Mouse (Mus musculus) limb, embryonic 10.5 days (tissue): Measurements from ENCODE around the gene Gla. TPM values are rescaled to one million over a fixed set of nuclear protein-coding genes. Genes with fewer than 3 reads are reported as not detected.

Experiments used
- DNase-seq: peaks from one replicate; pipeline ENCODE4 v3.0.0-alpha.2; 2017; ENCODE audit warnings: low spot score
- H3K27ac ChIP-seq: fragments of 300-500 bp; sonication (generic); 2 replicates; pipeline ENCODE4 v1.5.1; 2016; ENCODE audit warnings: mild to moderate bottlenecking
- H3K27me3 ChIP-seq: fragments of 300-500 bp; sonication (generic); 2 replicates; pipeline ENCODE4 v1.6.1; 2016; ENCODE audit warnings: low read depth, mild to moderate bottlenecking; ENCODE audit not compliant: poor library complexity, severe bottlenecking
- H3K36me3 ChIP-seq: fragments of 300-500 bp; sonication (generic); 2 replicates; pipeline ENCODE4 v1.6.1; 2016; ENCODE audit warnings: mild to moderate bottlenecking, moderate library complexity
- H3K4me1 ChIP-seq: fragments of 300-500 bp; sonication (generic); 2 replicates; pipeline ENCODE4 v1.6.1; 2016
- H3K4me3 ChIP-seq: fragments of 300-500 bp; sonication (generic); 2 replicates; pipeline ENCODE4 v1.5.1; 2016; ENCODE audit warnings: mild to moderate bottlenecking, moderate library complexity
- H3K9me3 ChIP-seq: fragments of 300-500 bp; sonication (generic); replicated peaks from 2 replicates; pipeline ENCODE4 v1.6.1; 2016; ENCODE audit warnings: mild to moderate bottlenecking
- WGBS: fragments of 180-500 bp; shearing (Covaris S2); methylation state at CpG from one replicate; pipeline ENCODE4 v1.1.7; 2016; 5-methylcytosine and 5-hydroxymethylcytosine counted together
- polyA plus RNA-seq: library from polyadenylated mRNA; unstranded; fragments of >200 nt; fragmentation: Nextera tagmentation; extraction: Ambion mirVana; gene quantifications from 2 replicates; pipeline ENCODE4 v1.2.1, GENCODE M21; 2016

Gene Gla
- polyA plus RNA-seq, 1 experiment from 2014 or later = 6.8 TPM

DNA sequence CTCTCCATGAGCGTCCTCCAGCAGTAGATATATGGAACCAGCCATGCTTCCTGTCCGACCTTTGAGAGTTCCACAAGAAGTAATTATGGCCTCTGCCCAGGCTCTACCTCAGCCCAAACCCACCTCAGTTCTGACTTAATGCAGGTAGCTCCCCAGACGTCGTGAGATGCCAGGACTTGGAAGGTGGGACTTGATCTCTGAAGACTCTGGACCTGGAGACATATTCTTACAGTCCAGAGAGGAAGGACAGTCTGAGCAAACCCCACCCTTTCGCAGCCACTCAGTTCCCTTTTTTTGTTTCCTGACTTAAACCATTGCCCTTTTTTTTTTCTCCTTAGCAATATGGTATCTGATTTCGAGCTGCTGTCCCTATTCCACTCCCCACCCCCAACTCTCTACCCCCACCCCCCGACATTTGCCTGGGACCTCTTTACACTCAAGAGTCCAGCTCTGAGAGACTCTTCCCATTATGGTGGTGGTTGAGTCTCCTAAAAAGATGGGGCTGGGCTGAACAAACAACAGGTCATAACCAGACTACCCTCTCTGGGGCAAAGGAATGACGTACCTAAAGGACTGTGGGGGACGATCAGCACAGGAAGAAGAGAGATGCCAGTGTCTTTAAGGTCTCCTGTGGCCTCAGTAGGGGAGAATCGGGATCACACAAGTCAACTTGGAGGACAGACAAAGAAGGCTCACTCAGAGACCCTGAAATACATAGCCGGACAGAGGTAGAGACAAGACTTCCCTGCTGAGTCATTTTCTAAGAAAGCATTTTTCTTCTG is 17.8 kb downstream of the Gla start, which contains the start of gene Btk:
Btk (minus strand) TSS at position 683 of the 782 bp plus-strand sequence.
- DNase-seq = no peak
- Histone ChIP-seq H3K4me1 (no peaks in the 10 kb centered on the region), H3K27ac (no peak within 1 kb of the TSS), H3K36me3 (peaks cover 10% of the 10 kb centered on the region), H3K9me3 (no peaks in the 10 kb centered on the region), H3K4me3 (no peak within 1 kb of the TSS), H3K27me3 (peaks cover 58% of the 10 kb centered on the region)
- 90% methylated on average over 11 of the region's 11 CpGs for WGBS

- Histone ChIP-seq H3K4me3 (no peak overlapping the region), H3K27me3 (peaks cover 58% of the 10 kb centered on the region), H3K27ac (no peak overlapping the region), H3K36me3 (peaks cover 3% of the 10 kb centered on the region), H3K9me3 (no peaks in the 10 kb centered on the region), H3K4me1 (no peaks in the 10 kb centered on the region)
- no peak for DNase-seq
- WGBS = 90% methylated on average over 11 of the region's 11 CpGs
These were observed 18.7 kb downstream of the Gla start for GRCm38 (mm10) chrX:134582270-134582669.

DNA sequence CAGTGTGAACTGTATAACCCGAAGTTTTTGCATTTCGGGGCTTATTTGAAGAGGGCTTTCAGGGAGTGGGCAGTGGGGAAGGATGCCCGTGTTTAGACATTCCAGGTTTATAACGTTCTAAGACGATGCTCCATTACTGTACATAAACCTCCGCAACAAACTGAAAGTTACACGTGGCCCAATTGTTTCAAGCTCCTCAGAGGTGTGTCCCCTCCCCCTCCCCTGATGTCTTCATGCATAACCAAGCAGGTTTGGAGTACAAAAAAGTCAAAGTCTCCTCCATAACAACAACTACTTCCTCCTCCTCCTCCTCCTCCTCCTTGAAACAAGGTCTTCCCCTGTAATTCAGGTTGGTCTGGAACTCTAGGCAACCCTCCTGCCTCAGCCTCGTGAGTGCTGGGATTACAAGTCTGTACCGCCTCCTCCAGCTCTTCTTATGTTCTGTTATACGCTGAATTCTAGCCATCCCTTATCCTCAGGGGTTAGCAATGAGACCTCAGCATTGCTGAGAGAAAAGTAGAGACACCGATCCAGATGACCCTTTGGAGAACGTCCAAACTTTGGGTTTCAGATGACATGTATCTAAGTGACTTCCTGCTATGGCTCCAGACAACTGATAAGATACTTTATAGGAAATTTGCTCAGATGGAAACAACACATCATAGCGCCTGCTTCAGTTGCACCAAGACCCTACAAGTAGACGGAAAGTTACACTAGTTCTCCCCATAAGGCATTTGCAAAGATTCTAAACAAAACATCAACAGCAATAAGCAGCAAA is 20.2 kb downstream of the Gla start:
- no peaks in the 10 kb centered on the region for H3K36me3 ChIP-seq
- no peak overlapping the region for H3K4me3 ChIP-seq
- DNase-seq = no peak
- H3K27ac ChIP-seq = no peak overlapping the region
- 87% methylated on average over 14 of the region's 14 CpGs for WGBS
- no peaks in the 10 kb centered on the region for H3K4me1 ChIP-seq
- H3K27me3 ChIP-seq = peaks cover 48% of the 10 kb centered on the region
- no peaks in the 10 kb centered on the region for H3K9me3 ChIP-seq

- no peak overlapping the region for H3K4me3 ChIP-seq
- H3K27me3 ChIP-seq = peaks cover 28% of the 10 kb centered on the region
- H3K4me1 ChIP-seq = no peaks in the 10 kb centered on the region
- 86% methylated on average over 4 of the region's 4 CpGs for WGBS
- H3K9me3 ChIP-seq = no peaks in the 10 kb centered on the region
- no peak overlapping the region for H3K27ac ChIP-seq
- DNase-seq = no peak
- no peaks in the 10 kb centered on the region for H3K36me3 ChIP-seq
These were observed 23.0 kb downstream of the Gla start for GRCm38 (mm10) chrX:134577896-134578295.

GRCm38 (mm10) chrX:134566536-134567222 is 34.2 kb downstream of the Gla start:
- no peak overlapping the region for H3K27ac ChIP-seq
- H3K4me3 ChIP-seq = no peak overlapping the region
- DNase-seq = no peak
- 89% methylated on average over 8 of the region's 8 CpGs for WGBS
- H3K9me3 ChIP-seq = no peaks in the 10 kb centered on the region
- peaks cover 54% of the 10 kb centered on the region for H3K27me3 ChIP-seq
- H3K36me3 ChIP-seq = no peaks in the 10 kb centered on the region
- H3K4me1 ChIP-seq = no peaks in the 10 kb centered on the region

GRCm38 (mm10) chrX:134564326-134564725 is 36.6 kb downstream of the Gla start:
- peaks cover 58% of the 10 kb centered on the region for H3K27me3 ChIP-seq
- no peak overlapping the region for H3K27ac ChIP-seq
- H3K4me3 ChIP-seq = no peak overlapping the region
- 92% methylated on average over 4 of the region's 4 CpGs for WGBS
- no peak for DNase-seq
- no peaks in the 10 kb centered on the region for H3K9me3 ChIP-seq
- H3K4me1 ChIP-seq = no peaks in the 10 kb centered on the region
- no peaks in the 10 kb centered on the region for H3K36me3 ChIP-seq

GRCm38 (mm10) chrX:134554425-134554824 is 46.5 kb downstream of the Gla start:
- 74% methylated on average over 6 of the region's 6 CpGs for WGBS
- Histone ChIP-seq H3K36me3 (no peaks in the 10 kb centered on the region), H3K9me3 (no peaks in the 10 kb centered on the region), H3K27ac (no peak overlapping the region), H3K4me1 (no peaks in the 10 kb centered on the region), H3K27me3 (0 out of 2 replicates have a peak, but pooled peaks cover 12% of the 10 kb centered on the region), H3K4me3 (no peak overlapping the region)
- DNase-seq = no peak

- H3K9me3 ChIP-seq = no peaks in the 10 kb centered on the region
- no peak overlapping the region for H3K27ac ChIP-seq
- WGBS = 87% methylated on average over 4 of the region's 4 CpGs
- no peak for DNase-seq
- 0 out of 2 replicates have a peak, but pooled peaks cover 9% of the 10 kb centered on the region for H3K27me3 ChIP-seq
- no peaks in the 10 kb centered on the region for H3K4me1 ChIP-seq
- no peaks in the 10 kb centered on the region for H3K36me3 ChIP-seq
- H3K4me3 ChIP-seq = no peak overlapping the region
These were observed 47.6 kb downstream of the Gla start for GRCm38 (mm10) chrX:134553326-134553725.

- Histone ChIP-seq H3K9me3 (no peaks in the 10 kb centered on the region), H3K4me3 (no peak overlapping the region), H3K27me3 (peaks cover 10% of the 10 kb centered on the region; the same call in 1 of the 2 replicates), H3K4me1 (no peaks in the 10 kb centered on the region), H3K36me3 (no peaks in the 10 kb centered on the region), H3K27ac (no peak overlapping the region)
- no peak for DNase-seq
- WGBS = 15% methylated on average over 5 of the region's 5 CpGs
These were observed 50.0 kb downstream of the Gla start for GRCm38 (mm10) chrX:134550903-134551302.

- Histone ChIP-seq H3K27ac (no peak overlapping the region), H3K9me3 (no peaks in the 10 kb centered on the region), H3K36me3 (no peaks in the 10 kb centered on the region), H3K27me3 (peaks cover 20% of the 10 kb centered on the region; the same call in 1 of the 2 replicates), H3K4me3 (no peak overlapping the region), H3K4me1 (no peaks in the 10 kb centered on the region)
- DNase-seq = no peak
- WGBS = 81% methylated on average over 4 of the region's 4 CpGs
These were observed 53.6 kb downstream of the Gla start for GRCm38 (mm10) chrX:134547330-134547729.

DNA sequence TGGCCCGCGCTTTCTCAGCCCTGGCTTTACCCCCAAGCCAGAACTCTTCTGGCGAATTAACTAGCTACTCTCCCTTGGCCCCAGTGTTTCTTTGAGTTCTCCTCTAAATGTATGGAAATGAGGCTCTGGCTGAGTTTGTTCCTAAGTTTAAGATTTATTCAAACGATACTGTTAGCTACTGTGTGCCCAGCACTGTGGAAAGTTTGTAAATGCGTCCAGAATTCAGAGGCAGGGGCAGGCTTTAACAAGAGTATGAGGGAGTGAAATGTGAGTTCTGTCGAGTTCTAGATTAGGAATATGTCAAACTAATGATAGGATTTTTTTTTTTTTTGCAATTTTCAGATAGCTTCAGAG is 59.0 kb downstream of the Gla start:
- H3K9me3 ChIP-seq = no peaks in the 10 kb centered on the region
- WGBS = 14% methylated on average over 6 of the region's 6 CpGs
- H3K36me3 ChIP-seq = 0 out of 2 replicates have a peak, but pooled peaks cover 6% of the 10 kb centered on the region
- H3K4me1 ChIP-seq = no peaks in the 10 kb centered on the region
- peak overlapping the region; percentile 63 for H3K4me3 ChIP-seq
- peaks cover 29% of the 10 kb centered on the region for H3K27me3 ChIP-seq
- DNase-seq = no peak
- H3K27ac ChIP-seq = peak overlapping the region; percentile 91

- Histone ChIP-seq H3K4me1 (no peaks in the 10 kb centered on the region), H3K9me3 (no peaks in the 10 kb centered on the region), H3K27me3 (peaks cover 26% of the 10 kb centered on the region), H3K36me3 (0 out of 2 replicates have a peak, but pooled peaks cover 11% of the 10 kb centered on the region), H3K4me3 (peak within 1 kb of the TSS; percentile 63), H3K27ac (peak within 1 kb of the TSS; percentile 91)
- DNase-seq = peak; percentile 76
- WGBS = 14% methylated on average over 55 of the region's 61 CpGs
These were observed 59.6 kb downstream of the Gla start, which contains the start of gene Timm8a1 for GRCm38 (mm10) chrX:134541145-134541954. TSS of gene Timm8a1 (minus strand) at chrX:134541865.
